Mouse (Mus musculus) hindbrain, postnatal 0 days (tissue): ENCODE data around the gene Pxylp1. TPM values are rescaled to one million over a fixed set of nuclear protein-coding genes. Genes with fewer than 3 reads are reported as not detected.

ENCODE experiments used
- ATAC-seq: fragments of 200-750 bp; cut with Nextera tagmentation; 2 replicates; pipeline ENCODE4 v1.8.0; 2017; ENCODE audit warnings: mild to moderate bottlenecking, moderate TSS enrichment, moderate library complexity
- DNase-seq: peaks from one replicate; pipeline ENCODE4 v3.0.0-alpha.2; 2015; ENCODE audit warnings: low spot score
- H3K27ac ChIP-seq: fragments of 300-500 bp; sonication (generic); 2 replicates; pipeline ENCODE4 v1.5.1; 2014; ENCODE audit warnings: mild to moderate bottlenecking
- H3K27me3 ChIP-seq: fragments of 300-500 bp; sonication (generic); 2 replicates; pipeline ENCODE4 v1.6.1; 2014; ENCODE audit warnings: low read length, mixed read lengths; ENCODE audit not compliant: insufficient read depth
- H3K36me3 ChIP-seq: fragments of 300-500 bp; sonication (generic); 2 replicates; pipeline ENCODE4 v1.6.1; 2014; ENCODE audit warnings: low read length, mixed read lengths; ENCODE audit not compliant: insufficient read depth
- H3K4me1 ChIP-seq: fragments of 300-500 bp; sonication (generic); 2 replicates; pipeline ENCODE4 v1.6.1; 2014; ENCODE audit warnings: antibody characterized with exemption, low read length, mixed read lengths; ENCODE audit not compliant: insufficient read depth
- H3K4me2 ChIP-seq: fragments of 300-500 bp; sonication (generic); 2 replicates; pipeline ENCODE4 v1.6.1; 2014; ENCODE audit warnings: low read depth, mild to moderate bottlenecking, low read length, moderate library complexity, mixed read lengths
- H3K4me3 ChIP-seq: fragments of 300-500 bp; sonication (generic); 2 replicates; pipeline ENCODE4 v1.5.1; 2014; ENCODE audit warnings: low read length
- H3K9ac ChIP-seq: fragments of 300-500 bp; sonication (generic); replicated peaks from 2 replicates; pipeline ENCODE4 v1.6.1; 2014; ENCODE audit warnings: mild to moderate bottlenecking, low read length, moderate library complexity, mixed read lengths
- H3K9me3 ChIP-seq: fragments of 300-500 bp; sonication (generic); 2 replicates; pipeline ENCODE4 v1.6.1; 2016; ENCODE audit warnings: low read length, mixed read lengths
- CTCF ChIP-seq: IDR thresholded peaks from 2 replicates; pipeline ENCODE4 v1.5.1; 2016; ENCODE audit warnings: antibody characterized with exemption, control low read depth, low read depth
- WGBS: fragments of 180-500 bp; shearing (Covaris S2); extraction: QIAGEN DNeasy Blood & Tissue Kit; methylation state at CpG from one replicate; pipeline ENCODE4 v1.1.7; 2014; 5-methylcytosine and 5-hydroxymethylcytosine counted together
- polyA plus RNA-seq: library from polyadenylated mRNA; unstranded; fragments of >200 nt; fragmentation: Nextera tagmentation; extraction: Ambion mirVana; gene quantifications from 2 replicates; pipeline ENCODE4 v1.2.1, GENCODE M21; 2015
- total RNA-seq: library from RNA; depleted of rRNA; stranded (reverse); fragments of >200 nt; gene quantifications from 2 replicates; pipeline ENCODE4 v1.2.3, GENCODE M21; 2014; rRNA removed

Gene Pxylp1
- total and polyA plus RNA-seq, 2 experiments from 2014 or later: 23.4 to 28.9 TPM

DNA sequence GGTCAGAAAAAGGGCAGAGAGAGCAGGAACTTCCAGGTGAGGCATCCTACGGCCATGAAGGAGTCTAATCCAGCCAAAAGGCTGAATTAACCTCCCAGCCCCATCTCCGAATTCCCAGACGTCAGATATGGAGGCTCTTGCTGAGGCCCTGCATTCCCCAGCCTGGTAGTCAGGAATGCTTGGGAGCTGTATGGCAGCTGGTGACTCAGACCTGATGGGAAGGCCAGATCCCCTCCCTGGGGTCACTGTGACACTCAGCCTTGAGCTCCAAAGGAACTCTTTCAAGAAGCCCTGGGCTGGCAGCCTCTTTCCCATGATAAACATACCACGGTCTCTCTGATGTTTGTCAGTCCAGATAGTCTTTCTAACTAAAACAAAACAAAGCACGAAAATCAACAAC lies 109.2 kb downstream of the Pxylp1 start:
- no peak for TF ChIP-seq CTCF
- DNase-seq (no peak), ATAC-seq (no peak)
- no peak overlapping the region for H3K4me2 ChIP-seq
- H3K9me3 ChIP-seq: no peaks in the 10 kb centered on the region
- H3K27me3 ChIP-seq: no peaks in the 10 kb centered on the region
- H3K9ac ChIP-seq: no peak overlapping the region
- no peaks in the 10 kb centered on the region for H3K36me3 ChIP-seq
- H3K4me1 ChIP-seq: no peaks in the 10 kb centered on the region
- H3K27ac ChIP-seq: no peak overlapping the region
- H3K4me3 ChIP-seq: no peak overlapping the region
- 75% methylated on average over 5 of the region's 5 CpGs for whole genome bisulfite sequencing

DNA sequence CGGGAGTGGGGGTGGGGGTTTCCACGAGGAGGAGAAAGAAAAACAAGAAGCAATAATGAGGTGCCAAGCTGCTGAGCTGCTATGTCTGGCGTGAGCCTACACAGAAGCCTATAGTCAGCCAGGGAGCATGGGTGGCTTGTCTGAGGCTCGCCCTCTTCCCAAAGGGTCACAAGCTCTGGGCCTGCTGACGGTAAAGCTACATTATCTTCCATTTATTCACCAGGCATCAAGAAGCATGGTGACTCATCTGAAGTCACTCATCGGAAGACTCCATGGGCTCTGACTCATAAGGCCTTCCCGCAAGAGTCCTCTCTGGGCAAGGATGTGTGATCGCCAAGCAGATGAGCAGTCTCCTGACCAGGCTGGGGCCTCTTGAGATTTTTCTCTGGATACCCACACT lies 110.4 kb downstream of the Pxylp1 start:
- WGBS: 85% methylated on average over 8 of the region's 8 CpGs
- Histone ChIP-seq H3K4me3 (no peak overlapping the region), H3K27me3 (no peaks in the 10 kb centered on the region), H3K27ac (no peak overlapping the region), H3K9me3 (no peaks in the 10 kb centered on the region), H3K36me3 (no peaks in the 10 kb centered on the region), H3K9ac (no peak overlapping the region), H3K4me2 (no peak overlapping the region), H3K4me1 (no peaks in the 10 kb centered on the region)
- TF ChIP-seq CTCF: no peak
- ATAC-seq (no peak), DNase-seq (no peak)

Other genes with a start within 250 kb of the Pxylp1 start
- 36.2 and 46.5 TPM in 2 replicates for gene Zbtb38, start 139.8 kb downstream of the Pxylp1 start, total RNA-seq
- gene Zbtb38, start 139.8 kb downstream of the Pxylp1 start, polyA plus RNA-seq: 36.6 and 38.7 TPM in 2 replicates
- 67.1 and 82.8 TPM in 2 replicates for gene Spsb4, start 126.2 kb upstream of the Pxylp1 start, total RNA-seq
- 36.2 and 37.2 TPM in 2 replicates for gene Spsb4, start 126.2 kb upstream of the Pxylp1 start, polyA plus RNA-seq
- gene Slc25a36, start 218.5 kb upstream of the Pxylp1 start, total RNA-seq: 97.3 and 97.4 TPM in 2 replicates
- 68.8 and 74.9 TPM in 2 replicates for gene Slc25a36, start 218.5 kb upstream of the Pxylp1 start, polyA plus RNA-seq